Mouse (Mus musculus) thymus, adult 2 months (tissue): ENCODE results near the gene Bcl9l. TPM values are rescaled to one million over a fixed set of nuclear protein-coding genes. Genes with fewer than 3 reads are reported as not detected.

Experiments used
- DNase-seq: peaks from one replicate; pipeline ENCODE4 v3.0.0; 2021
- H3K27ac ChIP-seq: fragments of 200-500 bp; 2 replicates; pipeline ENCODE4 v1.5.1; 2012; ENCODE audit warnings: low read length, control low read depth; ENCODE audit not compliant: control insufficient read depth, insufficient read depth
- H3K27me3 ChIP-seq: fragments of 200-500 bp; 2 replicates; pipeline ENCODE4 v1.6.1; 2012; ENCODE audit warnings: mild to moderate bottlenecking, low read length, moderate library complexity, mixed read lengths; ENCODE audit not compliant: control insufficient read depth, insufficient read depth
- H3K36me3 ChIP-seq: fragments of 200-500 bp; 2 replicates; pipeline ENCODE4 v1.6.1; 2012; ENCODE audit warnings: mild to moderate bottlenecking, low read length, moderate library complexity; ENCODE audit not compliant: control insufficient read depth, insufficient read depth
- H3K4me1 ChIP-seq: fragments of 200-500 bp; replicated peaks from 2 replicates; pipeline ENCODE4 v1.6.1; 2012; ENCODE audit warnings: low read length; ENCODE audit not compliant: control insufficient read depth, insufficient read depth
- H3K4me3 ChIP-seq: fragments of 200-500 bp; 2 replicates; pipeline ENCODE4 v1.5.1; 2012; ENCODE audit warnings: mild to moderate bottlenecking, low read length, control low read depth, moderate library complexity; ENCODE audit not compliant: control insufficient read depth, insufficient read depth
- CTCF ChIP-seq: fragments of 200-500 bp; IDR thresholded peaks from 2 replicates; pipeline ENCODE4 v1.5.1; 2012; ENCODE audit warnings: mild to moderate bottlenecking, control low read depth, low read length, moderate library complexity, borderline replicate concordance; ENCODE audit not compliant: control insufficient read depth, poor library complexity, insufficient read depth; ENCODE audit errors: extremely low read depth
- POLR2A ChIP-seq: fragments of 200-500 bp; IDR thresholded peaks from 2 replicates; pipeline ENCODE4 v1.6.1; 2012; ENCODE audit warnings: mild to moderate bottlenecking, low read length, control low read depth, moderate library complexity; ENCODE audit not compliant: control insufficient read depth, poor library complexity, insufficient read depth; ENCODE audit errors: extremely low read depth
- WGBS: fragments of 180-500 bp; shearing (Covaris S2); methylation state at CpG from one replicate; pipeline ENCODE4 v1.1.7; 2018; 5-methylcytosine and 5-hydroxymethylcytosine counted together
- polyA plus RNA-seq: library from polyadenylated mRNA; depleted of rRNA; stranded (reverse); fragments of >200 nt; gene quantifications from 2 replicates; pipeline ENCODE4 v1.2.3, GENCODE M21; 2012

The Bcl9l gene
- polyA plus RNA-seq, 1 experiment, result 38.7 TPM

GRCm38 (mm10) chr9:44454891-44455220 is 27.8 kb upstream of the Bcl9l start, which contains the start of gene Upk2:
Gene Upk2 (minus strand): TSS chr9:44454976.
- H3K27me3 ChIP-seq, result no peaks in the 10 kb centered on the region

GRCm38 (mm10) chr9:44457035-44457742 is 25.4 kb upstream of the Bcl9l start:
- Histone ChIP-seq H3K36me3 (no peaks in the 10 kb centered on the region), H3K27ac (no peak overlapping the region), H3K4me1 (no peaks in the 10 kb centered on the region), H3K4me3 (no peak overlapping the region), H3K27me3 (no peaks in the 10 kb centered on the region)
- TF ChIP-seq POLR2A, result no peak
- no peak for TF ChIP-seq CTCF
- WGBS, result 74% methylated on average over 11 of the region's 11 CpGs
- DNase-seq, result no peak

More at GRCm38 (mm10) chr9:44454891-44455220, 27.8 kb upstream of the Bcl9l start, which contains the start of gene Upk2:
- H3K36me3 ChIP-seq, result no peaks in the 10 kb centered on the region
- H3K4me1 ChIP-seq, result no peaks in the 10 kb centered on the region
- no peak for TF ChIP-seq CTCF
- no peak for TF ChIP-seq POLR2A
- DNase-seq, result no peak
- 83% methylated on average over 4 of the region's 4 CpGs for WGBS
- no peak within 1 kb of the TSS for H3K4me3 ChIP-seq
- H3K27ac ChIP-seq, result no peak within 1 kb of the TSS

GRCm38 (mm10) chr9:44461950-44462349 is 20.7 kb upstream of the Bcl9l start:
- 45% methylated on average over 5 of the region's 5 CpGs for WGBS
- Histone ChIP-seq H3K4me3 (no peak overlapping the region), H3K27ac (no peak overlapping the region), H3K4me1 (no peaks in the 10 kb centered on the region), H3K27me3 (no peaks in the 10 kb centered on the region), H3K36me3 (no peaks in the 10 kb centered on the region)
- DNase-seq, result no peak
- TF ChIP-seq POLR2A (no peak), CTCF (no peak)

GRCm38 (mm10) chr9:44468224-44468623 is 14.4 kb upstream of the Bcl9l start:
- TF ChIP-seq POLR2A (no peak), CTCF (no peak)
- Histone ChIP-seq H3K4me3 (no peak overlapping the region), H3K27ac (no peak overlapping the region), H3K36me3 (no peaks in the 10 kb centered on the region), H3K4me1 (no peaks in the 10 kb centered on the region), H3K27me3 (no peaks in the 10 kb centered on the region)
- no peak for DNase-seq
- 72% methylated on average over 7 of the region's 7 CpGs for WGBS

- 74% methylated on average over 2 of the region's 2 CpGs for WGBS
- no peak overlapping the region for H3K4me3 ChIP-seq
- TF ChIP-seq CTCF (no peak), POLR2A (no peak)
- no peak overlapping the region for H3K27ac ChIP-seq
- no peaks in the 10 kb centered on the region for H3K36me3 ChIP-seq
- H3K4me1 ChIP-seq, result no peaks in the 10 kb centered on the region
- no peaks in the 10 kb centered on the region for H3K27me3 ChIP-seq
- no peak for DNase-seq
Measured at GRCm38 (mm10) chr9:44468800-44469199, 13.8 kb upstream of the Bcl9l start.

GRCm38 (mm10) chr9:44473184-44473583 is 9.4 kb upstream of the Bcl9l start:
- WGBS, result 83% methylated on average over 3 of the region's 3 CpGs
- no peak for TF ChIP-seq CTCF
- TF ChIP-seq POLR2A, result no peak
- H3K4me3 ChIP-seq, result no peak overlapping the region
- no peaks in the 10 kb centered on the region for H3K27me3 ChIP-seq
- no peak overlapping the region for H3K27ac ChIP-seq
- peaks cover 9% of the 10 kb centered on the region for H3K4me1 ChIP-seq
- H3K36me3 ChIP-seq, result no peaks in the 10 kb centered on the region
- no peak for DNase-seq

GRCm38 (mm10) chr9:44474327-44474726 is 8.3 kb upstream of the Bcl9l start:
- no peak overlapping the region for H3K4me3 ChIP-seq
- 83% methylated on average over 1 of the region's 1 CpGs for WGBS
- H3K4me1 ChIP-seq, result peaks cover 16% of the 10 kb centered on the region
- no peaks in the 10 kb centered on the region for H3K36me3 ChIP-seq
- TF ChIP-seq CTCF, result no peak
- TF ChIP-seq POLR2A, result no peak
- no peak for DNase-seq
- H3K27me3 ChIP-seq, result no peaks in the 10 kb centered on the region
- no peak overlapping the region for H3K27ac ChIP-seq
